Mouse (Mus musculus): ENCODE results near the gene Tollip.

- TF ChIP-seq CTCF (IDR thresholded peaks at IDR 0.05; ENCODE audit: low read depth, low read length) (no peak), POLR2AphosphoS5 (IDR thresholded peaks at IDR 0.05; ENCODE audit: insufficient replicate concordance, low read depth, low read length) (no peak)
Measured at GRCm38 (mm10) chr7:141869644-141870043, 48.7 kb downstream of the Tollip start.
